Mouse (Mus musculus) regulatory T cell (primary cell): ENCODE data around the gene Rbfox3.

Source experiments
- in situ Hi-C: fragments of 300-600 bp; cut with MboI, MseI; formaldehyde crosslinking; loops from one replicate; pipeline ENCODE4 v1.15.1; 2025; ENCODE audit warnings: high pct_unique_total_duplicates

Rbfox3 gene

GRCm38 (mm10) chr11:118767411-118767810, 144.0 kb downstream of the Rbfox3 start:
- in situ Hi-C loops, result no loop called here

- in situ Hi-C loops, result no loop called here
Measured at GRCm38 (mm10) chr11:118760296-118760988, 151.0 kb downstream of the Rbfox3 start.

- in situ Hi-C loops, result no loop called here
Measured at GRCm38 (mm10) chr11:118759228-118759627, 152.2 kb downstream of the Rbfox3 start.

GRCm38 (mm10) chr11:118758277-118758990, 153.0 kb downstream of the Rbfox3 start:
- in situ Hi-C loops, result no loop called here

- in situ Hi-C loops, result no loop called here
Measured at GRCm38 (mm10) chr11:118757488-118757887, 153.9 kb downstream of the Rbfox3 start.

- in situ Hi-C loops, result no loop called here
Measured at GRCm38 (mm10) chr11:118755003-118755402, 156.4 kb downstream of the Rbfox3 start.

GRCm38 (mm10) chr11:118754535-118754934, 156.9 kb downstream of the Rbfox3 start:
- in situ Hi-C loops, result no loop called here

- in situ Hi-C loops, result no loop called here
Measured at GRCm38 (mm10) chr11:118751879-118752616, 159.3 kb downstream of the Rbfox3 start.

GRCm38 (mm10) chr11:118750745-118751330, 160.6 kb downstream of the Rbfox3 start:
- in situ Hi-C loops, result no loop called here

GRCm38 (mm10) chr11:118749541-118749940, 161.9 kb downstream of the Rbfox3 start:
- in situ Hi-C loops, result no loop called here

GRCm38 (mm10) chr11:118748622-118749021, 162.8 kb downstream of the Rbfox3 start:
- in situ Hi-C loops, result no loop called here

- in situ Hi-C loops, result no loop called here
Measured at GRCm38 (mm10) chr11:118745279-118745678, 166.1 kb downstream of the Rbfox3 start.

GRCm38 (mm10) chr11:118744782-118745181, 166.6 kb downstream of the Rbfox3 start:
- in situ Hi-C loops, result no loop called here

- in situ Hi-C loops, result no loop called here
Measured at GRCm38 (mm10) chr11:118742762-118743161, 168.6 kb downstream of the Rbfox3 start.

GRCm38 (mm10) chr11:118741262-118741661, 170.1 kb downstream of the Rbfox3 start:
- in situ Hi-C loops, result no loop called here

- in situ Hi-C loops, result no loop called here
Measured at GRCm38 (mm10) chr11:118740001-118740400, 171.4 kb downstream of the Rbfox3 start.

GRCm38 (mm10) chr11:118738855-118739832, 172.3 kb downstream of the Rbfox3 start:
- in situ Hi-C loops, result no loop called here

- in situ Hi-C loops, result no loop called here
Measured at GRCm38 (mm10) chr11:118738323-118738722, 173.1 kb downstream of the Rbfox3 start.

- in situ Hi-C loops, result no loop called here
Measured at GRCm38 (mm10) chr11:118737821-118738220, 173.6 kb downstream of the Rbfox3 start.

- in situ Hi-C loops, result no loop called here
Measured at GRCm38 (mm10) chr11:118736993-118737392, 174.4 kb downstream of the Rbfox3 start.

GRCm38 (mm10) chr11:118731655-118732054, 179.7 kb downstream of the Rbfox3 start:
- in situ Hi-C loops, result loop anchor here (5.0 kb wide), 1 partner anchor 49 kb away; no protein-coding TSS in a partner anchor
